ENCODE assay signal across 9 mouse cellular contexts in the genomic region with DNA sequence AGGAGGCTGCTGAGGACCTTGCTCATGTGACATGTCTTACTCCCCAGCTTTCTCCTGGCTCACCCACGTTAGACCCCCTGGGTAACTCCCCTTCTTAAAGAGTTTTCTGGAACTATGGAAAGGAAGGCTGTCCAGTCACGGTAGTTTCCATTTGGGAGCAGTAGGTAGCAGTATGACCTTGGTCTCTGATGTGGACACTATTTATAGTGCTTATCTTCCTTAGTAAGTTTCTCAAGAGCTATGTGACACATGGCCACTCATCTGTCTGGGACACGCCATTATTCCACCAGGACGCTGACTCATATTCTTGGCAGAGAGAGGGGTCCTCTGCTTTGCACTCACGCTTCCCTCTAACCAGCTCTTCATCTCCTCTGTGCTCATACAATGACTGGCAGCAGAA.
A peak's percentile ranks its signal among the peaks of the same experiment; 100 is the strongest.
DNase-seq lines count a peak whose midpoint lies in the region; ATAC-seq and TF ChIP-seq lines count a peak whose summit lies in the region.
"Had no signal": no experiment of that assay in that cellular context is flagged by ENCODE, and none has a peak within 500 bp of the region (broad histone marks: within the 10 kb centered on the region; RNA-seq: fewer than 3 reads in every experiment).

No protein-coding gene starts in this region.

- peak; percentile 75 for DNase-seq in adrenal gland, adult 8-10 months
- peak; percentile 66 for DNase-seq in lung, postnatal 25 days (ENCODE audit: low spot score)

- ATAC-seq in heart, embryonic 13.5 days (ENCODE audit: extremely low read depth, insufficient number of reproducible peaks, low FRiP score, low TSS enrichment), result peak; percentile 69; the same call in 1 of the 2 replicates
- ATAC-seq in frontal cortex, adult (ENCODE audit: low TSS enrichment), result no peak
- no peak for ATAC-seq in erythroblast, adult 5-6 weeks (replicated peaks; ENCODE audit: low FRiP score, poor library complexity, severe bottlenecking)
- ATAC-seq in forebrain, embryonic 13.5 days, result no peak

- TF ChIP-seq EP300 in ES-Bruce4 (IDR thresholded peaks at IDR 0.05; ENCODE audit: insufficient read depth, low read depth, low read length), result no peak

- H3K9me3 ChIP-seq in ES-Bruce4 (replicated peaks; ENCODE audit: control insufficient read depth, insufficient read depth, low read length, poor library complexity, severe bottlenecking), result peaks cover 29% of the 10 kb centered on the region
- no peaks in the 10 kb centered on the region for H3K9me3 ChIP-seq in heart, embryonic 13.5 days
- no peaks in the 10 kb centered on the region for H3K9me3 ChIP-seq in forebrain, embryonic 13.5 days (replicated peaks)
- H3K9me3 ChIP-seq: embryonic facial prominence, embryonic 13.5 days; neural tube, embryonic 12.5 days had no signal

- H3K27me3 ChIP-seq in ES-Bruce4 (ENCODE audit: control insufficient read depth, insufficient read depth, low read length, poor library complexity, severe bottlenecking), result no peaks in the 10 kb centered on the region
- no peaks in the 10 kb centered on the region for H3K27me3 ChIP-seq in heart, embryonic 13.5 days (replicated peaks)
- no peaks in the 10 kb centered on the region for H3K27me3 ChIP-seq in forebrain, embryonic 13.5 days
- H3K27me3 ChIP-seq: embryonic facial prominence, embryonic 13.5 days; neural tube, embryonic 12.5 days had no signal

- no peak overlapping the region for H3K9ac ChIP-seq in ES-Bruce4 (ENCODE audit: low read depth, poor library complexity, severe bottlenecking)
- H3K9ac ChIP-seq in heart, embryonic 13.5 days, result peak overlapping the region; percentile 53
- H3K9ac ChIP-seq in forebrain, embryonic 13.5 days, result no peak overlapping the region
- H3K9ac ChIP-seq: embryonic facial prominence, embryonic 13.5 days; neural tube, embryonic 12.5 days had no signal

- no peak for TF ChIP-seq CTCF in ES-Bruce4 (IDR thresholded peaks at IDR 0.05; ENCODE audit: low read depth, low read length)

- H3K4me1 ChIP-seq in ES-Bruce4 (ENCODE audit: control insufficient read depth, insufficient read depth, low read length), result peaks cover 2% of the 10 kb centered on the region
- peaks cover 93% of the 10 kb centered on the region for H3K4me1 ChIP-seq in heart, embryonic 13.5 days
- peaks cover 6% of the 10 kb centered on the region for H3K4me1 ChIP-seq in forebrain, embryonic 13.5 days

- no peak for TF ChIP-seq POLR2A in ES-Bruce4 (IDR thresholded peaks at IDR 0.05; ENCODE audit: insufficient read depth, low read length)

- peak overlapping the region; percentile 26; the same call in 1 of the 2 replicates for H3K27ac ChIP-seq in ES-Bruce4 (ENCODE audit: insufficient read depth, low read length)
- peak overlapping the region; percentile 91 for H3K27ac ChIP-seq in heart, embryonic 13.5 days (replicated peaks)
- H3K27ac ChIP-seq in forebrain, embryonic 13.5 days, result no peak overlapping the region
- H3K27ac ChIP-seq: embryonic facial prominence, embryonic 13.5 days; neural tube, embryonic 12.5 days had no signal

- peaks cover 16% of the 10 kb centered on the region for H3K36me3 ChIP-seq in ES-Bruce4 (ENCODE audit: control insufficient read depth, insufficient read depth, low read length, poor library complexity, severe bottlenecking)
- H3K36me3 ChIP-seq in heart, embryonic 13.5 days, result no peaks in the 10 kb centered on the region
- H3K36me3 ChIP-seq in forebrain, embryonic 13.5 days (ENCODE audit: poor library complexity, severe bottlenecking), result no peaks in the 10 kb centered on the region
- H3K36me3 ChIP-seq: neural tube, embryonic 12.5 days had no signal

- no peak overlapping the region for H3K4me3 ChIP-seq in ES-Bruce4 (ENCODE audit: low read depth, low read length)
- H3K4me3 ChIP-seq in heart, embryonic 13.5 days, result 0 out of 2 replicates have a peak overlapping the region, but pooled peaks have one; percentile 11
- no peak overlapping the region for H3K4me3 ChIP-seq in forebrain, embryonic 13.5 days
- H3K4me3 ChIP-seq: embryonic facial prominence, embryonic 13.5 days; neural tube, embryonic 12.5 days had no signal

- peak overlapping the region; percentile 55 for H3K4me2 ChIP-seq in heart, embryonic 13.5 days
- no peak overlapping the region for H3K4me2 ChIP-seq in forebrain, embryonic 13.5 days
- H3K4me2 ChIP-seq: embryonic facial prominence, embryonic 13.5 days; neural tube, embryonic 12.5 days had no signal

- WGBS in heart, embryonic 13.5 days, result 12% methylated on average over 5 of the region's 5 CpGs
- 85% methylated on average over 5 of the region's 5 CpGs for WGBS in forebrain, embryonic 13.5 days
